Mouse (Mus musculus): ENCODE measurements at regions not wholly inside any gene's neighbourhood (a gene's known extent, or its start where the extent isn't known, plus 50 kb on each side); places are given as distances from the start of the nearest gene placed in this dataset.

- TF ChIP-seq CTCF (conservative IDR thresholded peaks at IDR 0.05; ENCODE audit: low read length): no peak
- TF ChIP-seq NANOG (IDR thresholded peaks at IDR 0.05; ENCODE audit: borderline replicate concordance, low read length): no peak
- no peak for TF ChIP-seq POU5F1 (IDR thresholded peaks at IDR 0.05; ENCODE audit: borderline replicate concordance, low read length)
These were observed 313.5 kb downstream of the Epha4 start for GRCm38 (mm10) chr1:77201321-77201917.
